ENCODE assay signal across 8 mouse cellular contexts in genomic region chr13:34038901-34039341, GRCm38 (mm10). TPM values are rescaled to one million over a fixed set of nuclear protein-coding genes. Genes with fewer than 3 reads are reported as not detected.
A peak's percentile ranks its signal among the peaks of the same experiment; 100 is the strongest.
DNase-seq lines count a peak whose midpoint lies in the region; ATAC-seq lines count a peak whose summit lies in the region.

No protein-coding gene starts in this region.

- no peaks in the 10 kb centered on the region for H3K27me3 ChIP-seq in embryonic facial prominence, embryonic 15.5 days
- no peaks in the 10 kb centered on the region for H3K27me3 ChIP-seq in midbrain, embryonic 11.5 days (ENCODE audit: control insufficient read depth, insufficient read depth, low read length)

- H3K27ac ChIP-seq in embryonic facial prominence, embryonic 15.5 days (replicated peaks): no peak overlapping the region
- no peak overlapping the region for H3K27ac ChIP-seq in midbrain, embryonic 11.5 days (ENCODE audit: low read depth, low read length)

- H3K9me3 ChIP-seq in embryonic facial prominence, embryonic 15.5 days (replicated peaks): no peaks in the 10 kb centered on the region
- H3K9me3 ChIP-seq in midbrain, embryonic 11.5 days (ENCODE audit: control insufficient read depth, low read length): 0 out of 2 replicates have a peak, but pooled peaks cover 3% of the 10 kb centered on the region

- H3K4me2 ChIP-seq in embryonic facial prominence, embryonic 15.5 days (replicated peaks): peak overlapping the region; percentile 65
- peak overlapping the region; percentile 81 for H3K4me2 ChIP-seq in midbrain, embryonic 11.5 days

- ATAC-seq in embryonic facial prominence, embryonic 15.5 days (ENCODE audit: insufficient number of reproducible peaks, low FRiP score, low TSS enrichment, low read depth): no peak
- ATAC-seq in midbrain, embryonic 11.5 days (ENCODE audit: low FRiP score): no peak
- ATAC-seq in megakaryocyte progenitor cell, adult 5-6 weeks (replicated peaks; ENCODE audit: poor library complexity): no peak

- H3K4me1 ChIP-seq in embryonic facial prominence, embryonic 15.5 days: peaks cover 12% of the 10 kb centered on the region
- H3K4me1 ChIP-seq in midbrain, embryonic 11.5 days (ENCODE audit: control insufficient read depth, insufficient read depth, low read length): peaks cover 13% of the 10 kb centered on the region

- H3K36me3 ChIP-seq in embryonic facial prominence, embryonic 15.5 days: peaks cover 2% of the 10 kb centered on the region
- no peaks in the 10 kb centered on the region for H3K36me3 ChIP-seq in midbrain, embryonic 11.5 days (ENCODE audit: control insufficient read depth, insufficient read depth, low read length)

- peak overlapping the region; percentile 62 for H3K4me3 ChIP-seq in embryonic facial prominence, embryonic 15.5 days (replicated peaks)
- no peak overlapping the region for H3K4me3 ChIP-seq in midbrain, embryonic 11.5 days (ENCODE audit: low read depth, low read length)

- DNase-seq in heart, adult 11 months: peak; percentile 49
- no peak for DNase-seq in heart, adult 18-20 months
- DNase-seq in kidney, adult 8-10 months: peak; percentile 70 to 87
- DNase-seq in midbrain, embryonic 11.5 days (ENCODE audit: low spot score, missing footprints): no peak
- DNase-seq in cerebellum, adult 9-11 months: no peak
- DNase-seq in ovary, postnatal 10 days (ENCODE audit: low spot score): no peak

- WGBS in embryonic facial prominence, embryonic 15.5 days: 27% methylated on average over 8 of the region's 8 CpGs
- WGBS in midbrain, embryonic 11.5 days: 37% methylated on average over 8 of the region's 8 CpGs

- H3K9ac ChIP-seq in embryonic facial prominence, embryonic 15.5 days: no peak overlapping the region
- peak overlapping the region; percentile 27; the same call in 1 of the 2 replicates for H3K9ac ChIP-seq in midbrain, embryonic 11.5 days (ENCODE audit: low read length)

RNA-seq across cellular contexts. Expression of gene Bphl, which starts 1.5 kb away (rescaled TPM):
- total RNA-seq in heart, adult 18-20 months (2021): 10 to 100 TPM; 32.7 to 37.2 TPM
- polyA plus RNA-seq in embryonic facial prominence, embryonic 15.5 days (2015; fragmentation: Nextera tagmentation; extraction: Ambion mirVana): 51.2 and 72.1 TPM in 2 replicates
- 32.5 and 35.2 TPM in 2 replicates for polyA plus RNA-seq in midbrain, embryonic 11.5 days (2014; fragmentation: Nextera tagmentation; extraction: Ambion mirVana)
- total RNA-seq in megakaryocyte progenitor cell, adult 5-6 weeks (2015): 96.7 and 115 TPM in 2 replicates
- total RNA-seq in megakaryocyte progenitor cell, adult 5-6 weeks (2017): 40.2 and 70.3 TPM in 2 replicates

RNA-seq across cellular contexts. Expression of gene Serpinb6a, which starts 36.3 kb away (rescaled TPM):
- 100 to 1,000 TPM; 124 to 127 TPM for total RNA-seq in heart, adult 18-20 months (2021)
- polyA plus RNA-seq in embryonic facial prominence, embryonic 15.5 days (2015; fragmentation: Nextera tagmentation; extraction: Ambion mirVana): 69.0 and 74.4 TPM in 2 replicates
- polyA plus RNA-seq in midbrain, embryonic 11.5 days (2014; fragmentation: Nextera tagmentation; extraction: Ambion mirVana): 35.7 and 36.1 TPM in 2 replicates
- 10.0 and 12.8 TPM in 2 replicates for total RNA-seq in megakaryocyte progenitor cell, adult 5-6 weeks (2015)
- 12.0 and 17.6 TPM in 2 replicates for total RNA-seq in megakaryocyte progenitor cell, adult 5-6 weeks (2017)

RNA-seq across cellular contexts. Expression of gene Ripk1, which starts 36.8 kb away (rescaled TPM):
- 1 to 10 TPM; 6.8 to 7.2 TPM for total RNA-seq in heart, adult 18-20 months (2021)
- polyA plus RNA-seq in embryonic facial prominence, embryonic 15.5 days (2015; fragmentation: Nextera tagmentation; extraction: Ambion mirVana): 19.3 and 19.7 TPM in 2 replicates
- polyA plus RNA-seq in midbrain, embryonic 11.5 days (2014; fragmentation: Nextera tagmentation; extraction: Ambion mirVana): 8.2 and 10.0 TPM in 2 replicates
- 42.9 and 44.3 TPM in 2 replicates for total RNA-seq in megakaryocyte progenitor cell, adult 5-6 weeks (2015)
- 49.6 and 50.6 TPM in 2 replicates for total RNA-seq in megakaryocyte progenitor cell, adult 5-6 weeks (2017)

RNA-seq across cellular contexts. Expression of gene Tubb2a, which starts 38.9 kb away (rescaled TPM):
- 10 to 100 TPM; 51.0 to 70.1 TPM for total RNA-seq in heart, adult 18-20 months (2021)
- polyA plus RNA-seq in embryonic facial prominence, embryonic 15.5 days (2015; fragmentation: Nextera tagmentation; extraction: Ambion mirVana): 208 and 211 TPM in 2 replicates
- polyA plus RNA-seq in midbrain, embryonic 11.5 days (2014; fragmentation: Nextera tagmentation; extraction: Ambion mirVana): 398 and 417 TPM in 2 replicates
- 2.3 and 2.5 TPM in 2 replicates for total RNA-seq in megakaryocyte progenitor cell, adult 5-6 weeks (2015)
- total RNA-seq in megakaryocyte progenitor cell, adult 5-6 weeks (2017): 6.9 and 7.9 TPM in 2 replicates

Comparison
In these comparisons a context has a peak if more than half of its experiments do, and no peak if none do; other contexts are left out.
1. DNase-seq: peak in heart, adult 11 months (single experiment) and kidney, adult 8-10 months (2 of 2); none in heart, adult 18-20 months (0 of 2), midbrain, embryonic 11.5 days (single experiment), cerebellum, adult 9-11 months (single experiment) and ovary, postnatal 10 days (single experiment).
2. RNA of gene Serpinb6a, which starts 36.3 kb away (total RNA-seq): 124 to 127 TPM in heart, adult 18-20 months; 10.0 to 17.6 TPM in megakaryocyte progenitor cell, adult 5-6 weeks; every median in the first group is over 4 times any median in the second.
3. RNA of gene Ripk1, which starts 36.8 kb away (total RNA-seq): 42.9 to 50.6 TPM in megakaryocyte progenitor cell, adult 5-6 weeks; 6.8 to 7.2 TPM in heart, adult 18-20 months; every median in the first group is over 4 times any median in the second.